Mouse (Mus musculus) thymus, adult 2 months (tissue): ENCODE measurements around the gene Eno2.

Experiments
- CTCF ChIP-seq: fragments of 200-500 bp; IDR thresholded peaks from 2 replicates; pipeline ENCODE4 v1.5.1; 2012; ENCODE audit warnings: mild to moderate bottlenecking, control low read depth, low read length, moderate library complexity, borderline replicate concordance; ENCODE audit not compliant: control insufficient read depth, poor library complexity, insufficient read depth; ENCODE audit errors: extremely low read depth
- POLR2A ChIP-seq: fragments of 200-500 bp; IDR thresholded peaks from 2 replicates; pipeline ENCODE4 v1.6.1; 2012; ENCODE audit warnings: mild to moderate bottlenecking, low read length, control low read depth, moderate library complexity; ENCODE audit not compliant: control insufficient read depth, poor library complexity, insufficient read depth; ENCODE audit errors: extremely low read depth

DNA sequence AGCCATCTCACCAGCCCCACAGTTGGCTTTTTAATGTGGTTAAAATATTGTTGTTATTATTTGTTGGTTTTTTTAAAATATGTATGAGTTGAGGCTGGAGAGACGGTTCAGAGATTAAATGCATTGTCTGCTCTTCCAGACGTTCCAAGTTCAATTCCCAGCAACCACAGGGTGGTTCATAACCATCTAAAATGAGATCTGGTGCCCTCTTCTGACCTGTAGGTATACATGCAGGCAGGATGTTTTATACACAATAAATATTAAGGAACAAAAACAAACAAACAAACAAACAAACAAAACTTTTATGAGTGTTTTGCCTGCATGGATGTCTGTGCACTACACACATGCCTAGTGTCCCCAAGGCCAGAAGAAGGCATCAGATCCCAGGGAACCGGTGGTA, 33.6 kb upstream of the Eno2 start:
- TF ChIP-seq CTCF (no peak), POLR2A (no peak)
